Mouse (Mus musculus) kidney, embryonic 14.5 days (tissue): Measurements from ENCODE around the gene Ssbp4. TPM values are rescaled to one million over a fixed set of nuclear protein-coding genes. Genes with fewer than 3 reads are reported as not detected.

Experiments
- ATAC-seq: fragments of 200-750 bp; cut with Nextera tagmentation; 2 replicates; pipeline ENCODE4 v1.8.0; 2017; ENCODE audit warnings: moderate number of reproducible peaks, mild to moderate bottlenecking, moderate TSS enrichment, moderate library complexity; ENCODE audit not compliant: low FRiP score, low TSS enrichment
- H3K27ac ChIP-seq: fragments of 300-500 bp; sonication (generic); 2 replicates; pipeline ENCODE4 v1.5.1; 2014; ENCODE audit warnings: low read depth, mild to moderate bottlenecking, low read length, moderate library complexity, mixed read lengths
- H3K27me3 ChIP-seq: fragments of 300-500 bp; sonication (generic); 2 replicates; pipeline ENCODE4 v1.6.1; 2014; ENCODE audit warnings: mild to moderate bottlenecking, low read length; ENCODE audit not compliant: control insufficient read depth, insufficient read depth
- H3K36me3 ChIP-seq: fragments of 300-500 bp; sonication (generic); 2 replicates; pipeline ENCODE4 v1.6.1; 2014; ENCODE audit warnings: low read length, mixed read lengths; ENCODE audit not compliant: control insufficient read depth, insufficient read depth
- H3K4me1 ChIP-seq: fragments of 300-500 bp; sonication (generic); 2 replicates; pipeline ENCODE4 v1.6.1; 2014; ENCODE audit warnings: low read length, mixed read lengths; ENCODE audit not compliant: control insufficient read depth, insufficient read depth
- H3K4me2 ChIP-seq: fragments of 300-500 bp; sonication (generic); replicated peaks from 2 replicates; pipeline ENCODE4 v1.6.1; 2014; ENCODE audit warnings: low read depth, mild to moderate bottlenecking, low read length
- H3K4me3 ChIP-seq: fragments of 300-500 bp; sonication (generic); 2 replicates; pipeline ENCODE4 v1.5.1; 2014; ENCODE audit warnings: mild to moderate bottlenecking, low read length
- H3K9ac ChIP-seq: fragments of 300-500 bp; sonication (generic); 2 replicates; pipeline ENCODE4 v1.6.1; 2014; ENCODE audit warnings: low read depth, mild to moderate bottlenecking, low read length, moderate library complexity
- H3K9me3 ChIP-seq: fragments of 300-500 bp; sonication (generic); 2 replicates; pipeline ENCODE4 v1.6.1; 2016; ENCODE audit warnings: low read length; ENCODE audit not compliant: control insufficient read depth
- WGBS: fragments of 180-500 bp; shearing (Covaris S2); extraction: QIAGEN DNeasy Blood & Tissue Kit; methylation state at CpG from one replicate; pipeline ENCODE4 v1.1.7; 2014; 5-methylcytosine and 5-hydroxymethylcytosine counted together
- polyA plus RNA-seq: library from polyadenylated mRNA; unstranded; fragments of >200 nt; fragmentation: Nextera tagmentation; extraction: Ambion mirVana; gene quantifications from 2 replicates; pipeline ENCODE4 v1.2.1, GENCODE M21; 2014

The Ssbp4 gene
- polyA plus RNA-seq = 172 and 220 TPM in 2 replicates

- Histone ChIP-seq H3K4me3 (peak within 1 kb of the TSS; percentile 85), H3K27ac (peak within 1 kb of the TSS; percentile 97), H3K9me3 (no peaks in the 10 kb centered on the region), H3K9ac (peak within 1 kb of the TSS; percentile 91), H3K4me2 (peak within 1 kb of the TSS; percentile 99), H3K36me3 (peaks cover 5% of the 10 kb centered on the region; the same call in 1 of the 2 replicates), H3K4me1 (peaks cover 37% of the 10 kb centered on the region), H3K27me3 (no peaks in the 10 kb centered on the region)
- 5% methylated on average over 26 of the region's 26 CpGs for WGBS
- ATAC-seq = no peak; the same call in 1 of the 2 replicates
Observed at GRCm38 (mm10) chr8:70608749-70609367, at the start of gene Ssbp4. Gene Ssbp4, minus strand, starts transcription at chr8:70608872.

DNA sequence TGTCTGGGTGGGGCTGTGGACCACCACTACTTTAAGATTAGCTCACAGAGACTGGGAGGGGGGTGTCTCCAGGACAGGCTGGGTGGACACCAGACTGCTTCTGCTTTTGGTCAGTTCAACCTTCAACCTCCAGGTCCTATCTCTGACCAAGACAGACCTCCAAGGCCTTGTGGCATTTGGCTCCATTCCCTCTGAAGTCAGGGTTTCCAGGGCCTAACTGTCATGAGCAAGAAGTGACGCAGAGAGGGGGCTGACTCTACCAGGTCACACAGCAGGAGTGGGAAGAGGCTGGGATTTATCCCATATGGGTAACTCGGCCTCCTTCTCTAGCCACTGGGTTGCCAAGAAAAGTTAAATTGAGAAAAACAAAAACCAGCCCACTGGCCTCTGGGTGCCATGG lies 49.1 kb upstream of the Ssbp4 start:
- no peaks in the 10 kb centered on the region for H3K9me3 ChIP-seq
- H3K4me3 ChIP-seq = no peak overlapping the region
- H3K27ac ChIP-seq = no peak overlapping the region
- no peaks in the 10 kb centered on the region for H3K27me3 ChIP-seq
- no peak for ATAC-seq
- no peak overlapping the region for H3K9ac ChIP-seq
- WGBS = 87% methylated on average over 2 of the region's 2 CpGs
- H3K4me2 ChIP-seq = no peak overlapping the region
- H3K36me3 ChIP-seq = peaks cover 19% of the 10 kb centered on the region
- peaks cover 8% of the 10 kb centered on the region for H3K4me1 ChIP-seq

GRCm38 (mm10) chr8:70657214-70657613 lies 48.5 kb upstream of the Ssbp4 start:
- Histone ChIP-seq H3K27me3 (no peaks in the 10 kb centered on the region), H3K27ac (no peak overlapping the region), H3K4me1 (peaks cover 8% of the 10 kb centered on the region), H3K4me3 (no peak overlapping the region), H3K9me3 (no peaks in the 10 kb centered on the region), H3K36me3 (peaks cover 19% of the 10 kb centered on the region), H3K4me2 (no peak overlapping the region), H3K9ac (no peak overlapping the region)
- WGBS = 96% methylated on average over 3 of the region's 3 CpGs
- ATAC-seq = no peak

GRCm38 (mm10) chr8:70656193-70656790 lies 47.6 kb upstream of the Ssbp4 start:
- Histone ChIP-seq H3K9me3 (no peaks in the 10 kb centered on the region), H3K4me1 (peaks cover 8% of the 10 kb centered on the region), H3K4me2 (no peak overlapping the region), H3K27me3 (no peaks in the 10 kb centered on the region), H3K27ac (no peak overlapping the region), H3K36me3 (peaks cover 24% of the 10 kb centered on the region), H3K9ac (no peak overlapping the region), H3K4me3 (no peak overlapping the region)
- no peak for ATAC-seq
- 67% methylated on average over 13 of the region's 13 CpGs for WGBS

DNA sequence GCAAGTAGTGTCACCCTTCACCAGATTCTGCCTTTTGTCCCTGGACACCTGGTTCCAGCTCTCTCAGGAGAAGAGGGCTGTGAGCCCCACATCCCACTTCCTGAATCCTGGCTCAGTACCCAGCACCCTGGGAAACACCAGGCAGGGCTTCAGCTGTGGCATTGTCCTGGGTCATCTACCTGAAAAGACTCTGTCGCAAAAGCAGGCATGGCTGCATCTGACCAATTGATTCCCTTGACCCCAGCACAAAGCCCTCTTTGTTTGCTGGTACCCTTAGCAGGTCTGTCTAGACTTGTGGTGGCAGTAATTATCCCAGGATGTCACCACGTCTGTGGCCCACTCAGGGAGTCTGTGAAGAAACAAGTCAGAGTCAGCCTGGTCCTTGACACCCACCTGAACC lies 46.8 kb upstream of the Ssbp4 start:
- no peaks in the 10 kb centered on the region for H3K9me3 ChIP-seq
- ATAC-seq = no peak
- H3K27me3 ChIP-seq = no peaks in the 10 kb centered on the region
- H3K9ac ChIP-seq = no peak overlapping the region
- peaks cover 8% of the 10 kb centered on the region for H3K4me1 ChIP-seq
- no peak overlapping the region for H3K27ac ChIP-seq
- peaks cover 33% of the 10 kb centered on the region for H3K36me3 ChIP-seq
- H3K4me2 ChIP-seq = no peak overlapping the region
- 64% methylated on average over 2 of the region's 2 CpGs for WGBS
- no peak overlapping the region for H3K4me3 ChIP-seq

GRCm38 (mm10) chr8:70654121-70654520 lies 45.4 kb upstream of the Ssbp4 start:
- Histone ChIP-seq H3K27ac (no peak overlapping the region), H3K36me3 (peaks cover 40% of the 10 kb centered on the region), H3K27me3 (no peaks in the 10 kb centered on the region), H3K9me3 (no peaks in the 10 kb centered on the region), H3K4me3 (no peak overlapping the region), H3K4me1 (peaks cover 13% of the 10 kb centered on the region), H3K4me2 (no peak overlapping the region), H3K9ac (no peak overlapping the region)
- no peak for ATAC-seq
- WGBS = 54% methylated on average over 1 of the region's 1 CpGs

DNA sequence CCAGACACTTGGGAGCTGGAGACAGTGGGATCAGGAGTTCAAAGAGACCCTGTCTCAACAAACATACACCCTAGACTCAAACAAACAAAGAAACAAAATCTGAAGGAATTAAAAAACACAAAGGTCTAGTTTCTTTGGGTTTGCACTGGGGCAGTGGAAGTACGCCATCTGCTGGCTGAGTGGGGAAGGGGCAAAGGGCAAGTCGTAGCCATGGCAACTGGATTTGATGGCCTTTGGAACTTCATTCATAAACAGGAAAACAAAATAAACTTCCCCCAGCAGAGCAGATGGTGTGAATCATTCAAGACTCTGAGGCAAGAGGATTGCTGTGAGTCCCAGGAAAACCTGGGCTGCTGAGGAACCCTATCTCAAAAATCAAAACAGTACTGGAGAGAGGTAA lies 44.6 kb upstream of the Ssbp4 start:
- ATAC-seq = no peak
- H3K4me3 ChIP-seq = no peak overlapping the region
- peaks cover 40% of the 10 kb centered on the region for H3K36me3 ChIP-seq
- no peak overlapping the region for H3K27ac ChIP-seq
- WGBS = 58% methylated on average over 2 of the region's 2 CpGs
- H3K4me1 ChIP-seq = peaks cover 8% of the 10 kb centered on the region
- no peaks in the 10 kb centered on the region for H3K27me3 ChIP-seq
- no peak overlapping the region for H3K4me2 ChIP-seq
- no peaks in the 10 kb centered on the region for H3K9me3 ChIP-seq
- H3K9ac ChIP-seq = no peak overlapping the region

- H3K9me3 ChIP-seq = no peaks in the 10 kb centered on the region
- no peak overlapping the region for H3K4me3 ChIP-seq
- ATAC-seq = no peak
- H3K36me3 ChIP-seq = peaks cover 29% of the 10 kb centered on the region
- no peaks in the 10 kb centered on the region for H3K27me3 ChIP-seq
- 94% methylated on average over 17 of the region's 17 CpGs for WGBS
- H3K27ac ChIP-seq = no peak overlapping the region
- peaks cover 34% of the 10 kb centered on the region for H3K4me1 ChIP-seq
- no peak overlapping the region for H3K4me2 ChIP-seq
- no peak overlapping the region for H3K9ac ChIP-seq
Observed at GRCm38 (mm10) chr8:70650351-70650750, 41.7 kb upstream of the Ssbp4 start.

DNA sequence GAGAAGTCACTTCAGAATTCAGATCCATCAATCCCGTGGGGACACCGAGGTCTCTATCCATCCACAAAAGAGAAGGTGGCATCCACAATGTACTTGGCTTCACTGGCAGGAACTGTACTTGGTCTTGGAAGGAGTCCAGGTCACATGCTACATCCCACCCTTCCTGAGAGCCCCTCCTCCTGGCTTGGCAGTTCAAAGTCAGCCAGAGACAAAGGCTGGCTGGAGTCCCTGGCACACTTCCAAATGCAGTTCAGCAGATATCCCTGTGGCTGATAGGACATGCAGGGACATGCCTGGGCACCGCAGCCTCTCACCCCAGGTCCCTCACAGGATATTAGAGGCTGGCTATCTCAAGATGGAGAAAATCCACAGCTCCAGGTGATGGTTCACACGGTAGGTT lies 40.7 kb upstream of the Ssbp4 start:
- 70% methylated on average over 4 of the region's 4 CpGs for WGBS
- Histone ChIP-seq H3K9ac (no peak overlapping the region), H3K9me3 (no peaks in the 10 kb centered on the region), H3K27ac (peak overlapping the region; percentile 32; the same call in 1 of the 2 replicates), H3K27me3 (no peaks in the 10 kb centered on the region), H3K4me1 (peaks cover 34% of the 10 kb centered on the region), H3K36me3 (peaks cover 21% of the 10 kb centered on the region), H3K4me3 (no peak overlapping the region), H3K4me2 (no peak overlapping the region)
- peak; percentile 26; the same call in 1 of the 2 replicates for ATAC-seq
